Mouse (Mus musculus) brain, embryonic 14.5 days (tissue): Measurements from ENCODE around the gene Prkar2b.

ENCODE experiments used
- CTCF ChIP-seq: fragments of 200-500 bp; IDR thresholded peaks from 2 replicates; pipeline ENCODE4 v1.5.1; 2012; ENCODE audit warnings: inconsistent platforms, mild to moderate bottlenecking, moderate library complexity, borderline replicate concordance; ENCODE audit not compliant: insufficient read depth, insufficient read length; ENCODE audit errors: extremely low read depth
- POLR2A ChIP-seq: fragments of 200-500 bp; IDR thresholded peaks from 2 replicates; pipeline ENCODE4 v1.6.1; 2012; ENCODE audit warnings: mild to moderate bottlenecking, inconsistent platforms, borderline replicate concordance; ENCODE audit not compliant: poor library complexity, insufficient read depth, insufficient read length, severe bottlenecking; ENCODE audit errors: extremely low read depth

DNA sequence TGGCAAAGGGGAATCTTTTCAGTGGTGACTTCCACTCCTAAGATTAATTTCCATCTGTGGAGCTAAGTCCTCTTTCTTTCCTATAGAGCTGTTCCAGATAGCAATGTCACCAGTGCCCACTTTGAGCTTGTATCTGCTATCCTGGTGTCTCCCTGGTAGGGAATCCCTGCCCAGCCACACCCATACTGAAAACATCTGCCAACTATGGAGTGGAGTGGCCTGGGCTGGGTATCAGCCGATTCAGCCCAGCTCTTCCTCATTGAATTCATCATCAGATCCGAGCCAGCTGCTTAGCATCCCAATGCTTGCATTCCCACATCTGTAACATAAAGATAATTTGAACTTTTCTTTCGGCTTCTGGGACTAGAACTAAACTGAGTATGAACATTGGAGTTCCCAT, 25.8 kb upstream of the Prkar2b start:
- TF ChIP-seq CTCF, result no peak
- no peak for TF ChIP-seq POLR2A
